Mouse (Mus musculus) cortical plate, adult 2 months (tissue): ENCODE results near the gene Ptprm. TPM values are rescaled to one million over a fixed set of nuclear protein-coding genes. Genes with fewer than 3 reads are reported as not detected.

Experiments used
- H3K27ac ChIP-seq: fragments of 200-500 bp; 2 replicates; pipeline ENCODE4 v1.5.1; 2012; ENCODE audit warnings: low read length, control low read depth, inconsistent platforms; ENCODE audit not compliant: insufficient read depth
- H3K4me1 ChIP-seq: fragments of 200-500 bp; 2 replicates; pipeline ENCODE4 v1.6.1; 2011; ENCODE audit warnings: low read length; ENCODE audit not compliant: control insufficient read depth, insufficient read depth
- H3K4me3 ChIP-seq: fragments of 200-500 bp; 2 replicates; pipeline ENCODE4 v1.5.1; 2011; ENCODE audit warnings: mild to moderate bottlenecking, low read length, control low read depth; ENCODE audit not compliant: insufficient read depth
- CTCF ChIP-seq: fragments of 200-500 bp; IDR thresholded peaks from 2 replicates; pipeline ENCODE4 v1.5.1; 2011; ENCODE audit warnings: mild to moderate bottlenecking, control low read depth, low read length; ENCODE audit not compliant: insufficient read depth; ENCODE audit errors: extremely low read depth
- POLR2A ChIP-seq: fragments of 200-500 bp; IDR thresholded peaks from 2 replicates; pipeline ENCODE4 v1.6.1; 2011; ENCODE audit warnings: mild to moderate bottlenecking, low read length, control low read depth; ENCODE audit not compliant: insufficient read depth; ENCODE audit errors: extremely low read depth
- polyA plus RNA-seq: library from polyadenylated mRNA; depleted of rRNA; stranded (reverse); fragments of >200 nt; gene quantifications from 2 replicates; pipeline ENCODE4 v1.2.3, GENCODE M21; 2012

The Ptprm gene
- polyA plus RNA-seq, 1 experiment, result 21.8 TPM

DNA sequence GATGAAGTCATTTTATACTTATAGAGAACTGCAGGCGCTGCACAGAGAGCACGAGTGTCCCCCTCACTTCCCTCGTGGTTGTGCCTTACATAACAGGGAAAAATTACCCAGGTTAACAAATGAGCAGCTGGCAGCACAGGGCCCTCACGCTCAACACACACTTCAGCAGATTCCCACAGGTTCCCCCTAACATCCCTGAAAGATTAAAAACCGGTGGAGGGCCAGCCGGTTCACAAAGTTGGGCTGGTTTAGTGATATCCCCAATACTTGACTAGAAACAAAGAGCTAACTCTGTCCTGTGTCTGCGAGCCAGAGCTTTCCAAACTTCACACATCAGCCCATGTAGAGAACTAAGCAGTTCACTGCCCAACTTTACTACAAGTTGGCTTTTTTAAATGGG, 3.7 kb downstream of the Ptprm start:
- H3K4me1 ChIP-seq, result 0 out of 2 replicates have a peak, but pooled peaks cover 2% of the 10 kb centered on the region
- no peak overlapping the region for H3K27ac ChIP-seq
- TF ChIP-seq CTCF (no peak), POLR2A (no peak)
- H3K4me3 ChIP-seq, result no peak overlapping the region

DNA sequence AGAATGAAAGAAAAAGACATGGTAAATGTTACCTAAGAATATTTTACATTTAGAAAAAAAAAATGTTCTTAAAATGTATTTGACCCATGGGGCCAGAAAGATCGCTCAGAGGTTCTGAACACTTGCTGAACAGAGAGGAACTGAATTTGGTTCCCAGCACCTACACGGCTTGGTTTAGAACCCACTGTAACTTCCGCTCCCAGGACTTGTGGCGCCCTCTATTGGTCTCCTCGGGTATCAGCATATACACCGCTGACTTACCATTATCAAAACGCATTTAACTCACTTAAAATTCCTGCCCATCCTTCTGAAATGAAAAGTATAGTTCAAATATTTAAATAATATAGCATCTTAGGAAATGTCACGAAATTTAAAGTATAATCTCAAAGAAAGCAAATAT, 4.7 kb downstream of the Ptprm start:
- TF ChIP-seq CTCF, result no peak
- TF ChIP-seq POLR2A, result no peak
- no peak overlapping the region for H3K27ac ChIP-seq

DNA sequence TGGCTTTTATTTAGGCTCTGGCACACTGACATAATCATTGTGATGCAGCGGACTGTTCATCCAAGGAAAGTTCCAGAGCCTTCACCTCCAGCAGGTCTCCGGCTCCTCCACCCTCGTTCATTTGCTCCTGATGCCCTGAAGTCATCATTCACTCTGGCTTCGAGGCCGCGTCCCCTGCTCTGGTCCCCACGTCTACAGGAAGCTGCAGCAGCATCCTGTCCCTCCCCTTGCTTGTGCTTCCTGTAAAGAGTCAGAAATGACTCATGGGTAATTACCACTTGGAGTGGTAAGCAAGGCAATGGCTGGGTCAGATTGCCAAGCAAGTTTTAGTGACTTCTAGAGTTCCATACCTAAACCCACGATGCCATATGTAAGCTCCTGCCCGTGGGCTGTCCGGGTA, 7.3 kb downstream of the Ptprm start:
- Histone ChIP-seq H3K4me3 (no peak overlapping the region), H3K4me1 (0 out of 2 replicates have a peak, but pooled peaks cover 2% of the 10 kb centered on the region), H3K27ac (no peak overlapping the region)
- TF ChIP-seq CTCF (no peak), POLR2A (no peak)

More for the DNA sequence above, 4.7 kb downstream of the Ptprm start:
- Histone ChIP-seq H3K4me1 (0 out of 2 replicates have a peak, but pooled peaks cover 2% of the 10 kb centered on the region), H3K4me3 (no peak overlapping the region)

DNA sequence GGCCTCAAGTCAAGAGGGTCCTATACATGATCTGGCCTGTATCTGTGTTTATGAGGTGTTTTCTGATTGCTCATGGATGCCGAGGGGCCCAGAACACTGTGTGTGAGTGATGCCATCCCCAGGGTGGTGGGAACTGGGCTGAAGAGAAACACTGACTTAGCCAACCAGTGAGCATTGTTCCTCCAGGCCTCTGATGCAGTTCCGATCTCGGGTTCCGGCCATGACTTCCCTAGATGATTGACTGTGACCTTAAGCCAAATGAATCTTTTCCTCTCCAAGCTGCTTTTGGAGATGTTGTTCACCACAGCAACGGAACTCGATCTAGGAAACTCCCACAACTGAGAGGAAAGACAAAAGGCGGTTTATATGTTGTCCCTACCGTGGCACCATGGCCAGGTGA, 9.1 kb downstream of the Ptprm start:
- Histone ChIP-seq H3K27ac (no peak overlapping the region), H3K4me3 (no peak overlapping the region)
- TF ChIP-seq CTCF, result no peak
- no peak for TF ChIP-seq POLR2A

DNA sequence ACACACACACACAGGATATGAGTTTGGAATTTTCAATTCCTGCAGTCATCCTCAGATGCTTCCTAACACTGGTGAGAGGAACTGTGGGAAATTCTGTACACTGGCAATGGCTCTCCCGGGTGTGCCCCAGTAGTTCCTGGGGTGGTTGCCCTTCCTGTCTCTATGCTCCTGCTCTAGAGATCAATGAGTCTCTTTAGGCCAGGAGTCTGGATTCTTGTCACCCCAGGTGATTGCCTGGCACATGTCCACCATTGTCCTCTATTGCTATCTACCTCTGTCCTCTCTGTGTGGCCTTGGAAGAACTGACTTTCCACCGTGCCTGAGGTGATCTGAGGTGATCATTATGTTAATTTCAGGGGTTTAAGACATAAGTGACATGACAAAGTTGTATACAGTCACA, 10.8 kb downstream of the Ptprm start:
- H3K27ac ChIP-seq, result no peak overlapping the region
- TF ChIP-seq CTCF, result no peak
- TF ChIP-seq POLR2A, result no peak

More for the DNA sequence above, 9.1 kb downstream of the Ptprm start:
- peaks cover 1% of the 10 kb centered on the region for H3K4me1 ChIP-seq

DNA sequence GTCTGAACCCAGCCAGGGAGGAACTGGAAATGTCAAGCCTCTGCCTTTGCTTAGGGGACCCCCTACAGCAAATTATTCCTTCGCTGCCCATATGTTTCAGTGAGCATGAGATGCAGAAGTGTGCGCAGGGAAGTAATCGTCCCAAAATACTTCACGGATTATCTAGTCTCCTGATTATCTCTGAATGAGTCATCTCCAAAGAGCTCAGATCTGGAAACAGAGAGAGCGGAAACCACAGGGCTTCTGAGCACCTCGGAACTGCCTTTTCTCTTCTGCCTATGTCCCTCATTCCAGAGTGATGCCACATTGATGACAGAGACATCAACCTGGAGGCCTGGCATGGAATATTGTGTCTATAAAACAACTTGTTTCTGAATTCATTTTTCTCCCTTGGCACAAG, 11.3 kb downstream of the Ptprm start:
- peaks cover 1% of the 10 kb centered on the region for H3K4me1 ChIP-seq
- no peak overlapping the region for H3K4me3 ChIP-seq
- no peak overlapping the region for H3K27ac ChIP-seq
- TF ChIP-seq POLR2A (no peak), CTCF (no peak)

More for the DNA sequence above, 10.8 kb downstream of the Ptprm start:
- peaks cover 1% of the 10 kb centered on the region for H3K4me1 ChIP-seq
- H3K4me3 ChIP-seq, result no peak overlapping the region

DNA sequence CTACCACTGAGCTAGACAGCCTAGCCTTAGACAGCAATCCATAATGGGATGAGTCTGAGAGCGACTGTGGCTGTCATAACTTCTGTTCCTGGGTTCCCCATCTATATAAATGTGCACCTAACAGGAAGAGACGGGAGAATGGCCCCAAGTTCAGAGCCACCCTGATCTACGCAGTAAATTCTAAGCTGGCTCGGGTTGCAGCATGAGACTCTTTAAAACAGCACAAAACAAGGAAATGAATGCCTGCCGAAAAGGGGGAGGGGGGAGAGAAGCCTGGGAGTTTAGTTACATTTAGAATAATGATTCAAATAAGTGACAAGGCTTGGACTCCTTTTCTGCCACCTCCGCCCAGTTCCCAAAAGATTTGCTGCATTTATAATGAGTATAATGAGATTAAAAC, 13.9 kb downstream of the Ptprm start:
- no peak for TF ChIP-seq CTCF
- TF ChIP-seq POLR2A, result no peak
- H3K4me1 ChIP-seq, result peaks cover 1% of the 10 kb centered on the region
- H3K27ac ChIP-seq, result no peak overlapping the region
- no peak overlapping the region for H3K4me3 ChIP-seq

DNA sequence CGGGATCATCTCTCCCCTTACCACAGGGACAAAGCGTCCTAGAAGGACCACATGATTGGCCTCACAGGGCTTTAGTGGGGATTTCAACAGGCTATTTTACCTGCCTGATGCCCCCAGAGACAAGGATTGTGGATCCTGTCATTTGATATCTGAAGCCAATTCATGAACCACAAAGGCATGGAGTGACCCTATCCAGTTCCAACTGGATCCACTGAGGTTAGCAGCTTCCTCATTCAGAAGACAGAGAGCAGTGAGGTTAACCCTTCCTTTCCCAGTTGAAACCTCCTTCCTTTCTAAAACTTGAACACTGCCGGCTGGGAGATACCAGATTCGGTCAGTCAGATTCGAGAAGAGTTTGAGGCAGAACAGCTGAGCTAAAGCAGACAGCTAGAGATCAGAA, 14.7 kb downstream of the Ptprm start:
- H3K4me1 ChIP-seq, result peaks cover 1% of the 10 kb centered on the region
- H3K27ac ChIP-seq, result no peak overlapping the region
- no peak overlapping the region for H3K4me3 ChIP-seq
- TF ChIP-seq CTCF, result no peak
- no peak for TF ChIP-seq POLR2A

DNA sequence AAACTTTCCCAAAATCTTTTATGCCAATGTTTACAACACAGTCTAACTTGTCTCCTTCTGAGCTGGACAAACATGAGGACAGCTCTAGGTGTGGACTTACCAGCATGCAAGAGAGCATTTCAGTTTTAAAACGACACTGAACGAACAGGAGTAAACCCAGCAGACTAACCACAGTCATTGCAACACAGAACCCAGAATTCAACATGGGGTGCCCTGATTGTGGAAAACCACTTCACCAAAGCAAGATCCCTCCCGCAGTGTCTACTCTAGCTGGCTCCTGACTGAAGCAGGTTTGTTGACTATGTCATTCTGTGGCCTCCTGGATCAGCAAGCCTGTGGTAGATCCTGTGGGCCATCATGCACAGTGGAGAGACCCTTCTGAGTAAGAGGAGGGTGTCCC, 19.9 kb downstream of the Ptprm start:
- no peak for TF ChIP-seq POLR2A
- no peak for TF ChIP-seq CTCF
- Histone ChIP-seq H3K4me1 (no peaks in the 10 kb centered on the region), H3K27ac (no peak overlapping the region), H3K4me3 (no peak overlapping the region)

DNA sequence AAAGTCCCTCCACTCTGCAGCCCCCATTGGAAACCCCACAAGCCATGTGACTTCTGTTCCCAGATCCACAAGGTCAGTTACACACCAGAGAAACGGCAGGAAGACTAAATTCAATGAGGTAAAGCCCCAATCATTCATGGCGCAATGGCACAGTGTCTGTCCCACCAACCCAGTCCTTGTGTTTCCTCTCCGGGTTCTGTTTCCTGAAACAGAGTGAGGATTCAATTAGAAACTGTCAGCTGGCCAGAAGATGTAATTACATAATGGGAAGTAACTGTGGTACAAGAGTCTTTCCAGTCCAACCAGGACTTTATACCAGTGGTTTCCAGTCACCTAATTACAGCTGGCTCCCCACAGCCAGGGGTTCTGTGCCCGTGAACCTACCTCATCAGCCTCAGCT, 24.8 kb downstream of the Ptprm start:
- no peaks in the 10 kb centered on the region for H3K4me1 ChIP-seq
- no peak overlapping the region for H3K27ac ChIP-seq
- H3K4me3 ChIP-seq, result no peak overlapping the region
- TF ChIP-seq POLR2A (no peak), CTCF (no peak)
